Mouse (Mus musculus): ENCODE results near the gene Net1.

GRCm38 (mm10) chr13:3872832-3873231, 45.2 kb downstream of the Net1 start:
- TF ChIP-seq CTCF (conservative IDR thresholded peaks at IDR 0.05; ENCODE audit: insufficient read depth, insufficient read length, low read depth, low read length) (no peak), POLR2A (IDR thresholded peaks at IDR 0.05; ENCODE audit: low read depth, low read length) (no peak)

Data from kidney, adult 2 months (tissue).